Mouse (Mus musculus) forelimb bud, embryonic 11.5 days (tissue): ENCODE results near the gene Foxn2.

Experiments used
- DNase-seq: peaks from one replicate; pipeline ENCODE4 v3.0.0-alpha.2; 2012; ENCODE audit warnings: low read depth, low spot score

Gene Foxn2

DNA sequence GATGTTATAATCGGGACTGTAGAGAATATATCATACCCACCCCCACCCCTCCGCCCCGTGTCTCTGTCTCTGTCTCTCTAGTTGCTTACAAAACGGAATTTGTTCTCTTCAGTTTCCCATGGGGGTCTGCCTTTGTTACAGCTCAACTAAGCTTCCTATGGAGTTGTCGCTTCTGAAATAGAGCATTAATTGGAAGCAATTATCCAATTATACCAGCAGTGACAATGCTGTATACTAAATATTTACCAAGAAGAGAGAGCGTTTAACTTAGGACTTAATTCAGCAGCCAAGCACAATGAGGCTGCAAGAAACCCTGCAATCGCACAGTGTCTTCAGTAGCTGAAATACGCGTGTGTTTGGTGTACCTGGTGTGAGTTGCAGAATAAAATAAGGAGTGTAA, 53.0 kb downstream of the Foxn2 start:
- no peak for DNase-seq

- no peak for DNase-seq
Observed at GRCm38 (mm10) chr17:88494121-88494771, 53.7 kb downstream of the Foxn2 start.

GRCm38 (mm10) chr17:88494772-88495132, 54.2 kb downstream of the Foxn2 start:
- no peak for DNase-seq

GRCm38 (mm10) chr17:88498090-88498682, 57.7 kb downstream of the Foxn2 start:
- no peak for DNase-seq

- DNase-seq, result no peak
Observed at GRCm38 (mm10) chr17:88504056-88504455, 63.5 kb downstream of the Foxn2 start.

DNA sequence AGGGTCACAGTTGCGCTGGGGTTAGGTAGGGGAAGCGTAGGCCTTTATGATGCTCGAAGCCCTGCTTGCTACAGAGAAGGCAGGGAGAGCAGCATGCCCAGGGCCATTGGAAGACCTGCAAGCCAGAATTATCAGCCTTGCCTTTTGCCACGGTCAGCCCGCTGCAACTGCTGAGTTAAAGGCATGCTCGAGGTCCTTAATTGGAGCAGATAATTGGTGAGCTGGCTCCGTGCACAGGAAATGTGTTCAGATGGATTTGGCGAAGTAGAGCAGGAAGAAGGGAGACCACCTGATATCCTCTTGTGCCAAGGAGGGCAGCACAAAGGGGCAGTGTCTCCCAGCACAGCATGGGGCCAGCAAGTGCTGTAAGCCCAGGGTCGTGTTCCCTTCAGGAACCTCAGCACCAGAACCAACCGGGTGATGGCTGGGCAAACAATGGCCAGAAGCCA, 64.8 kb downstream of the Foxn2 start:
- DNase-seq, result no peak

DNA sequence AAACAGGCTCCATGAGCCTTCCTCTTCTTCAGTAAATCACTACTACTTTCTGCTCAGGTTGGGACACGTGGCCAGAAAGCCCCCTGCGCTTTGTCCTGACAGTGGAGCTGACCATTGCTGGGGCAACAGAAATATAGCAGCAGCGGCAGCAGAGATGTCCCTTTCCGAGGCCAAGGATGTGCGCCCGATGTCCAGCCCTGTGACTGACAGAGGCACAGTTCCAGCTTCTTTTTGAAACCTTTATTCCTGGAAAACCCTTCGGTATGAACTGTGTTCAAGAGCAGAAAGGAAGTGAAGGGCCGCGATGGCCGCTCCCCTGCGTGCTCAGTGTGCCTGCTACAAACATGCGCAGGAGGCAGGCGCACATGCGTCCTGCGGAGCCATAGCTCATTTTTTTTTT, 65.4 kb downstream of the Foxn2 start:
- no peak for DNase-seq

DNA sequence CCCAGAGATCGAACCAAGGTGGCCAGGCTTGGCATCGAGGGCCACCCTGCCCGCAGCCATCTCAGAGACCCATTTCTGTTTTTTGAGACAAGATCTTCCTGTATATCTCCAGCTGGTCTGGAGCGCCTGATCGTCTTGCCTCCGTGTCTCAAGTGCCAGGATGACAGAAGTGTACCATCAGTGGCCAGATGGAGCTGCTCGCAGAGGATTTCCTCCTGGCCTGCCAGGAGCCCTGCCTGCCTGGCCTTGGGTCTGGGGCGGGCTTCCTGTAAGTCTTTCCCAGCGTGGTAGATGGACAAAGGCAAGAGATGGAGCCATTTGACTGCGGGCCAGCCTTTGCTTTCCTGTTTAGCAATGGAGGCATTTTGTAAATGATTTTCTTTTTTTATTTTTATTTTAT, 66.9 kb downstream of the Foxn2 start:
- no peak for DNase-seq

- DNase-seq, result no peak
Observed at GRCm38 (mm10) chr17:88508846-88509508, 68.5 kb downstream of the Foxn2 start.

DNA sequence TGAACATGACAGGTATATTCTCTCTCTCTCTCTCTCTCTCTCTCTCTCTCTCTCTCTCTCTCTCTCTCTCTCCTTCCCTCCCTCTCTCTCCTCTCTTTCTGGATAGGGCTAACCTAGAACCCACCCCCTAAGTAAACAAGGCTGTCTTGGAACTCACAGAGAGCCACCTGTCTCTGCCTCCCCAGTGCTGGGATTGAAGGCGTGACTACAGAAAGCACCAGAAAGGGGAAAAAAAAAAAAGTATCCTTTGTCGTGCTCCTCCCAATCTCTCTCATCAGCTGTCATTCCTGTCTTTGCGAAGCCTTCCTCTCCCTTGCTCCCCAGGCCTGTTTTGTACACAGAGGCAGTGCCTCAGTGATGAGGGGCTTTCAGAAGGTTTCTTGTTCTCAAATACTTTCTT, 69.5 kb downstream of the Foxn2 start:
- no peak for DNase-seq

DNA sequence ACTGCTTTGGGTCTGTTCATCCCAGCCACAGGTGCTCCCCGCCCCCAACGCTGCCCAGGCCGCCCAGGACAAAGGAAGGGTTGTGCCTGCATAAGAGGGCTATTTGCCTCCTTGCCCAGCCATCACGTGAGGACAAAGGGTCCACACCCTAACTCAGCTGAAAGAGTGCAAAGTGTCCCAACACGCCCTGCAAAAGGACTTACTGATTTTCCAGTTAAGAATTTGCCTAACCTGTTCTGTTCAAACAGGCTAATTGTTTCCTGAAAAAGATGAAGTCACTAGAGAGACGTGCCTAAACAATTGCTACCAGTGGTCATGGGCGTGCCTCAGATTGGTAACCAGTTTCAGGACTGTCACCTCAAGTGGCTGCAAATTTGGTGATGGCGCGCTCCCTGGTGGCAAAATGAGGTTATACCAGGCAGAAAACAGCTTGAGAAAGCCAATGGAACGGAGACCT, 70.6 kb downstream of the Foxn2 start:
- peak; percentile 80 for DNase-seq

GRCm38 (mm10) chr17:88516477-88516876, 76.0 kb downstream of the Foxn2 start:
- DNase-seq, result no peak

DNA sequence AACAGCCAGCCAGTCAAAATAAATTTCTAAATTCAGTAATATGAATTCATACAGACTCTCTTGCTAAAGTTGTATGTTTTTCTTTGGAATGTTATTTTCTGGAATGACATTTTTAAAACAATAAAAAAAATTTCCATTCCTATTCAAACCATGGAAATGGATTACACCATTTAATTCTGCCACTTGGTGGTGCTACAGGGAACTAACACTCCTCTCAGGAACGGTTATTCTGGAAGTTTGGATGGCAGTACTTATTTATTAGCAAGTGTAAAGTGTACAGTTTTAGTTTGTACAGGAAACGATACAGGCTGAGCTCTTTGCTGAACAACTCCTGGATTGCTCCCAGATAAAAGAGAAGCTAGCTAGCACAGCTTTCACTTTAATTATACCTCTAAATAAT, 87.3 kb downstream of the Foxn2 start:
- no peak for DNase-seq

GRCm38 (mm10) chr17:88529519-88530235, 89.2 kb downstream of the Foxn2 start, which contains the start of gene Ppp1r21:
Gene Ppp1r21, plus strand, starts transcription at chr17:88530118.
- DNase-seq, result peak; percentile 95

GRCm38 (mm10) chr17:88530236-88530619, 89.7 kb downstream of the Foxn2 start:
- DNase-seq, result no peak

GRCm38 (mm10) chr17:88530667-88531066, 90.2 kb downstream of the Foxn2 start:
- DNase-seq, result no peak

DNA sequence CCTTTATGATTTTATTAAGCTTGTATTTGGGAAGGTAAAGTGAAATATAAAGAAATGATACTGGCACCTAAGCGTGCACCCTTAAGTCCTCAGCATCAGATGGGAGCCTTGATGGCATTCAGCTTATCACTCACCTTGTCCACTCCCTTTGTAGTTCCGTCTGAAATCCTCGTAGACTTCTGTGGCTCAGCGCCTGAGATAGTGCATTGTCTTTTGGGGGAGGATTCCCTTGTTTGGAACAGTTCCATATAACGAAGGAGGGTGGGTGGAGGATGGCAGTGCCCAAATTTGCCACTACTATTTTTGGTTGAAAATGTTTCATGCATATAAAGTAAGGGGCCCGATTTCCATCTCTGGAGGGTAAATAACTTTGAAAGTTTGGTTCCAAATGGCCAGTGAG, 90.7 kb downstream of the Foxn2 start:
- DNase-seq, result no peak

DNA sequence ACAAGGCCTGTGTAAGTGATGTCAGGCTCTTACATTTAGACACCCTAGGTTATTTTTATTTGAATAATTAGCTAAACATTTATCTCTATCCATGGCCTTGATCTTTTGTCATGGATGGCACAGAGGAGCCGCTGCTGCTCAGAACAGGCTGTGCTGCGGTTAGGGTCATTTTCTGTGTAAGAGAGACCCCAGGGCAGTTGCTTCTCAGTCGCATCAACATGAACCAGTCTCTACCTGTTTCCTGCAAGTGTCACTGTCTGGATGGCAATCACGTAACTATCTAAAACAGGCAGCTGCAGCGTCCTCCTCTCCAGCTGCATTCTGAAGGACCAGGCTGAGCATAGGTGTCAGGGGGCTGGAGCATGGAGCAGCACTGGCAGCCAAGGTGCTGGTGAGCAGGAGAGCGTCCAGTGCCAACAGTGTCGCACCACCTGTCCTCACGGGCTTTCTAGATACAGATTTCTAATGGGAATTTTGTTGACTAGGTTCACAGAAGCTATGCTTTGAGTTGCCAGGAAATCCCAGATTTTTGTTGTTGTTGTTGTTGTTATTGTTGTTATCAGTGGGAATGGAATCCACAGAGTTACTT, 97.4 kb downstream of the Foxn2 start:
- DNase-seq, result no peak
